Mouse (Mus musculus) intestine, embryonic 16.5 days (tissue): Measurements from ENCODE around the gene Uaca. TPM values are rescaled to one million over a fixed set of nuclear protein-coding genes. Genes with fewer than 3 reads are reported as not detected.

Source experiments
- ATAC-seq: fragments of 200-750 bp; cut with Nextera tagmentation; 2 replicates; pipeline ENCODE4 v1.8.0; 2017; ENCODE audit warnings: moderate TSS enrichment, moderate library complexity
- H3K27ac ChIP-seq: fragments of 300-500 bp; sonication (generic); 2 replicates; pipeline ENCODE4 v1.5.1; 2014; ENCODE audit warnings: mild to moderate bottlenecking, low read length
- H3K27me3 ChIP-seq: fragments of 300-500 bp; sonication (generic); replicated peaks from 2 replicates; pipeline ENCODE4 v1.6.1; 2014; ENCODE audit warnings: low read length, control low read depth, mixed read lengths; ENCODE audit not compliant: control insufficient read depth, insufficient read depth
- H3K36me3 ChIP-seq: fragments of 300-500 bp; sonication (generic); 2 replicates; pipeline ENCODE4 v1.6.1; 2014; ENCODE audit warnings: low read length, control low read depth; ENCODE audit not compliant: control insufficient read depth, insufficient read depth
- H3K4me1 ChIP-seq: fragments of 300-500 bp; sonication (generic); 2 replicates; pipeline ENCODE4 v1.6.1; 2014; ENCODE audit warnings: low read length, control low read depth, mixed read lengths; ENCODE audit not compliant: control insufficient read depth, insufficient read depth
- H3K4me2 ChIP-seq: fragments of 300-500 bp; sonication (generic); 2 replicates; pipeline ENCODE4 v1.6.1; 2014; ENCODE audit warnings: low read depth, low read length, control low read depth
- H3K4me3 ChIP-seq: fragments of 300-500 bp; sonication (generic); 2 replicates; pipeline ENCODE4 v1.5.1; 2014; ENCODE audit warnings: mild to moderate bottlenecking, low read length
- H3K9ac ChIP-seq: fragments of 300-500 bp; sonication (generic); 2 replicates; pipeline ENCODE4 v1.6.1; 2014; ENCODE audit warnings: low read depth, low read length
- H3K9me3 ChIP-seq: fragments of 300-500 bp; sonication (generic); 2 replicates; pipeline ENCODE4 v1.6.1; 2016; ENCODE audit warnings: low read length, control low read depth; ENCODE audit not compliant: control insufficient read depth
- WGBS: fragments of 180-500 bp; shearing (Covaris S2); extraction: QIAGEN DNeasy Blood & Tissue Kit; methylation state at CpG from one replicate; pipeline ENCODE4 v1.1.7; 2014; 5-methylcytosine and 5-hydroxymethylcytosine counted together
- polyA plus RNA-seq: library from polyadenylated mRNA; unstranded; fragments of >200 nt; fragmentation: Nextera tagmentation; extraction: Ambion mirVana; gene quantifications from 2 replicates; pipeline ENCODE4 v1.2.1, GENCODE M21; 2015

Uaca gene
- polyA plus RNA-seq, 1 experiment from 2014 or later, result 56.8 TPM

- no peak for ATAC-seq
Measured at GRCm38 (mm10) chr9:60785069-60785468, 9.3 kb upstream of the Uaca start.

DNA sequence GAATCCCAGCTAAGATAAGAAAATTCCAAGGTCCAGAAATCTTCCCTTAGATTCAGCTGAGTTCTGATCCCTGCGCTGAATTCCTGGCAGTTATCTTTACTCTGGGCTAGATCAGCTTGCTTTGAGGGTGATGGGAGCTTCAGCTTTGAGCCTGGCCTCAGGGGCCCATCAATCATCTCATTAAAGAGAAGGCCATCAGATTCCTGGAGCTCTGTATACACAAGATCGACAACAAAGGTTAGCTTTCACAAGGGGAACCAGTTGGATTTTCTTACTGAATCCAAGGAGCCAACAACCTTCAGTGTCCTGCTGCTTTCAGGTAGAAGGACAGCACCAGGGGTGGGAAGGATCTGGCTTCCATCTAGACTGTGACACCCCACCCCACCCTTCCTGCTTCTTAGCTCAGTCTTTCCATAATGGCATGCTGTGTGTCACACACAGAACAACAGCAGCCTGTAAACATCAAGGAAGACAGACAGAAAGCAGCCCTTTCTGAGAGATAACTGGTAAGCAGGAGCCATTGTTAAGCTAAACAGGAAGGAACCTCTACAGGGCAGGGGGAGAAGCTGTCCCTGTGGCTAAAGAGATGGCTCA is 6.7 kb upstream of the Uaca start:
- no peaks in the 10 kb centered on the region for H3K27me3 ChIP-seq
- H3K4me1 ChIP-seq, result peaks cover 6% of the 10 kb centered on the region; the same call in 1 of the 2 replicates
- 6% methylated on average over 2 of the region's 2 CpGs for WGBS
- H3K4me3 ChIP-seq, result no peak overlapping the region
- no peaks in the 10 kb centered on the region for H3K36me3 ChIP-seq
- H3K4me2 ChIP-seq, result no peak overlapping the region
- ATAC-seq, result 0 out of 2 replicates have a peak, but pooled peaks have one; percentile 28
- no peaks in the 10 kb centered on the region for H3K9me3 ChIP-seq
- H3K9ac ChIP-seq, result no peak overlapping the region
- no peak overlapping the region for H3K27ac ChIP-seq

More at GRCm38 (mm10) chr9:60785069-60785468, 9.3 kb upstream of the Uaca start:
- H3K4me3 ChIP-seq, result no peak overlapping the region
- H3K27me3 ChIP-seq, result no peaks in the 10 kb centered on the region
- 65% methylated on average over 4 of the region's 4 CpGs for WGBS
- no peak overlapping the region for H3K9ac ChIP-seq
- H3K27ac ChIP-seq, result no peak overlapping the region
- no peak overlapping the region for H3K4me2 ChIP-seq
- no peaks in the 10 kb centered on the region for H3K36me3 ChIP-seq
- peaks cover 6% of the 10 kb centered on the region; the same call in 1 of the 2 replicates for H3K4me1 ChIP-seq
- no peaks in the 10 kb centered on the region for H3K9me3 ChIP-seq

DNA sequence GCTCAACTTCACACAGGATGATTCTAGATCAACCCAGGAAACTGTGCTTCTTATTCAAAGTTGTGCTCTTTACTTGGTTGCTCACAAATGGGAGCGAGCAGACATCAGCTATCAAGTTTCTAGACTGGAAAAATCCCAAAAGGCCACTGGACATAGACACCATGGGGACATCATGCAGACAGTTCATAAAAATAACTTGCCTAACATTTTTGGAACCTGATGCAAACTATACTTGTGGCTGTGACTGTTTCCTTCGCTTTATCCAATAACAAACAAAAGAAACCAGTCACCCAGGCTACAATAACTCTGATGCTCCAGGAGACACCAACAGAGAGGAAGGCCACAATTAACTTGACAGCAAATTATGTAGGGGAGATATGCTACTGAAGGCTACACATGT is 4.1 kb upstream of the Uaca start:
- Histone ChIP-seq H3K9me3 (no peaks in the 10 kb centered on the region), H3K27ac (no peak overlapping the region), H3K36me3 (no peaks in the 10 kb centered on the region), H3K4me3 (no peak overlapping the region), H3K27me3 (no peaks in the 10 kb centered on the region), H3K4me1 (peaks cover 9% of the 10 kb centered on the region; the same call in 1 of the 2 replicates), H3K4me2 (no peak overlapping the region), H3K9ac (no peak overlapping the region)
- WGBS, result 84% methylated on average over 2 of the region's 2 CpGs
- no peak for ATAC-seq

DNA sequence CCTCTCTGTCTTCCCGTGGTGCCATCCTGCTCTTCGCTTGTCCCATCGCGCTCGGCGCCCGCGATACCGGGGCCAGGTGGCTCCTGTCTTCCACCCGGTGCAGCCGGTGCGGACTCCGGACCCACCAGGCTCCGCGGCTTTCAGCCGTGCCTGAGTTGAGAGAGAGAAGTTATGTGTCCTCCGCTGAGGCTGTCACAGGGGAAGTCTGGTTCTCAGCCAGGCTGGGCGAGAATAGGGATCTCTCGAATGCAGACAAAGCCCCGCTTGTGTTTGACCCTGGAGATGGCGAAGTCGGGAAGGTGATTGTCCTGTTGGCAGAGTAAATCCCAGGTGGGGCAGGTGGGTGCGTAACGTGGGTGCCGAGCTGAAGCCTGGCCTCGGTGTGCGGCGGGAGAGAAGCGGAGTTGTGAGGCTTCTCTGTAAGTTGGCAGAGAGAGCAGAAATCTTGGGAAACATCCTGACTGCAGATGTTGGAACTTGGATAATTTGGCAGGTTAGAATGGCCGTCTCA is 554 bp downstream of the Uaca start:
- under 1% methylated on average over 30 of the region's 30 CpGs for WGBS
- Histone ChIP-seq H3K4me2 (peak overlapping the region; percentile 79), H3K36me3 (no peaks in the 10 kb centered on the region), H3K9ac (peak overlapping the region; percentile 90), H3K4me3 (peak overlapping the region; percentile 95), H3K4me1 (peaks cover 7% of the 10 kb centered on the region; the same call in 1 of the 2 replicates), H3K27me3 (no peaks in the 10 kb centered on the region), H3K27ac (peak overlapping the region; percentile 87), H3K9me3 (no peaks in the 10 kb centered on the region)
- ATAC-seq, result peak; percentile 65

DNA sequence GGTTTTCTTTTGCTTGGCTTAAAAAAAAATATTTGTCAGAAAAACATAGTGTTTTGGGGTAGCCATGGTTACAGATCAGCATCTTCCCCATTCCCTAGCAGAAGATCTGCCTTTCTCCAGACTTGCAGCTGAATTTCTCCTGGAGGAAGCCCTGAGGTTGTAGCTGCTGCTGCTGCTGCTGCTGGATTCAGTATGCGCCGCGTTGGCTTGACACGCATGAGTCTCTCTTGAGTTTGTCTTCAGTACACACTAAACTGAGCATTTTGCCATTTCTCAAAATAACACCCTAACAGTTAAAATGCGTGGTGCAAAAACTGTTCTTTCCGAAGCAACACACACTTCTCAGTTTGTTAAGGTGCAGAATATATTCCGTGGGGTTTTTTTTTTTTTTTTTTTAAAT is 1.7 kb downstream of the Uaca start:
- Histone ChIP-seq H3K9ac (peak overlapping the region; percentile 38), H3K4me1 (peaks cover 7% of the 10 kb centered on the region; the same call in 1 of the 2 replicates), H3K36me3 (no peaks in the 10 kb centered on the region), H3K27me3 (no peaks in the 10 kb centered on the region), H3K4me3 (peak overlapping the region; percentile 95), H3K27ac (no peak overlapping the region), H3K9me3 (no peaks in the 10 kb centered on the region), H3K4me2 (peak overlapping the region; percentile 79)
- WGBS, result 52% methylated on average over 7 of the region's 7 CpGs
- ATAC-seq, result no peak

- ATAC-seq, result no peak
- Histone ChIP-seq H3K27ac (no peak overlapping the region), H3K27me3 (no peaks in the 10 kb centered on the region), H3K9ac (no peak overlapping the region), H3K4me3 (peak overlapping the region; percentile 23), H3K4me2 (peak overlapping the region; percentile 79), H3K9me3 (no peaks in the 10 kb centered on the region), H3K4me1 (peaks cover 14% of the 10 kb centered on the region), H3K36me3 (no peaks in the 10 kb centered on the region)
- 66% methylated on average over 6 of the region's 6 CpGs for WGBS
Measured at GRCm38 (mm10) chr9:60797126-60797525, 2.8 kb downstream of the Uaca start.

DNA sequence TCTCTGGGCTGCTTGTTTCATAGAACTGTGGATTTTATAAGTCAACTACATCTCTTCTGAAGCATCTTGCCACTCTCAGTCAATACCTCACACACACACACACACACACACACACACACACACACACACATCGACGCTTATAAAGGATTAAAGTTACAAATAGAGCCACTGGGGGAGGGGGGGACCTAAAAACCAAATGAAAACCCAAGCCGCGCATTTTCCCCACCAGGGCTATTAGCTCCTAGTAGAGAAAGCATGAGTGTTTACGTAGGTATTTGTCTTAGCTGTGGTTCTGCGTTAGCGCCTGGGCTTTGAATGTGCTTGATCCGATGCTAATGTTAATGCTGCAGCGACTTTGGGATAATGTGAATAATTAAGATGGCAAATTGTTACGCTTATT is 4.7 kb downstream of the Uaca start:
- WGBS, result 31% methylated on average over 10 of the region's 10 CpGs
- H3K27me3 ChIP-seq, result no peaks in the 10 kb centered on the region
- peaks cover 17% of the 10 kb centered on the region for H3K4me1 ChIP-seq
- no peaks in the 10 kb centered on the region for H3K36me3 ChIP-seq
- H3K9me3 ChIP-seq, result no peaks in the 10 kb centered on the region
- peak overlapping the region; percentile 43 for H3K4me2 ChIP-seq
- no peak overlapping the region; the same call in 1 of the 2 replicates for H3K27ac ChIP-seq
- no peak overlapping the region; the same call in none of the 2 replicates for H3K4me3 ChIP-seq
- no peak for ATAC-seq
- peak overlapping the region; percentile 46; the same call in 1 of the 2 replicates for H3K9ac ChIP-seq

- 37% methylated on average over 8 of the region's 8 CpGs for WGBS
- no peaks in the 10 kb centered on the region for H3K9me3 ChIP-seq
- peak overlapping the region; percentile 40 for H3K4me2 ChIP-seq
- no peaks in the 10 kb centered on the region for H3K27me3 ChIP-seq
- peaks cover 21% of the 10 kb centered on the region for H3K4me1 ChIP-seq
- ATAC-seq, result peak; percentile 87
- H3K36me3 ChIP-seq, result no peaks in the 10 kb centered on the region
- peak overlapping the region; percentile 83 for H3K27ac ChIP-seq
- peak overlapping the region; percentile 11; the same call in 1 of the 2 replicates for H3K4me3 ChIP-seq
- H3K9ac ChIP-seq, result no peak overlapping the region
Measured at GRCm38 (mm10) chr9:60800663-60801382, 6.5 kb downstream of the Uaca start.

DNA sequence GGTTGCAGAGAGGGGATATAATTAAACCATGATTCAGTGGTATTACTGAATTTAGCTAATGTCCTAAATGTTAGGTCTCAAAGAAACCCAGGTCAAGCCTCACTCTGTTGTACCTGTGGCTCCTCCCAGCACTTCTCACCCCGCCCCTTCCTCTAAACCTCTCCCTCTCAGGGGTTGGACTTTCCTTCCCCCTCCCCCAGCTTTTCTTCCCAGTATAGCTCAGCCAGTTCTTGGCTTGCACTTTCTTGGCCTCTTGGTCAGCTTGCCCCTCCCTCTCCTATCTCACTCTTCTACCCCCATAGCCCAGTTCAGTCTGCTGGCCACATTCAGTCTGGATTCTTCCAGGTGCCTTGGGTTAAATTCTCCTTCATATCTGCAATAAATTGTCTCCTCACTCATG is 7.4 kb downstream of the Uaca start:
- WGBS, result 33% methylated on average over 1 of the region's 1 CpGs
- ATAC-seq, result peak; percentile 61
- Histone ChIP-seq H3K4me3 (no peak overlapping the region; the same call in 1 of the 2 replicates), H3K9me3 (no peaks in the 10 kb centered on the region), H3K9ac (no peak overlapping the region), H3K27ac (peak overlapping the region; percentile 59; the same call in 1 of the 2 replicates), H3K4me2 (peak overlapping the region; percentile 32), H3K4me1 (peaks cover 27% of the 10 kb centered on the region), H3K27me3 (no peaks in the 10 kb centered on the region), H3K36me3 (0 out of 2 replicates have a peak, but pooled peaks cover 3% of the 10 kb centered on the region)
